Mouse (Mus musculus) thymus, adult 2 months (tissue): ENCODE results near the gene Ap1g2.

ENCODE experiments used
- CTCF ChIP-seq: fragments of 200-500 bp; IDR thresholded peaks from 2 replicates; pipeline ENCODE4 v1.5.1; 2012; ENCODE audit warnings: mild to moderate bottlenecking, control low read depth, low read length, moderate library complexity, borderline replicate concordance; ENCODE audit not compliant: control insufficient read depth, poor library complexity, insufficient read depth; ENCODE audit errors: extremely low read depth
- POLR2A ChIP-seq: fragments of 200-500 bp; IDR thresholded peaks from 2 replicates; pipeline ENCODE4 v1.6.1; 2012; ENCODE audit warnings: mild to moderate bottlenecking, low read length, control low read depth, moderate library complexity; ENCODE audit not compliant: control insufficient read depth, poor library complexity, insufficient read depth; ENCODE audit errors: extremely low read depth

GRCm38 (mm10) chr14:55102253-55102785 lies 4.1 kb downstream of the Ap1g2 start:
- no peak for TF ChIP-seq POLR2A
- TF ChIP-seq CTCF: no peak
